Mouse (Mus musculus): ENCODE measurements around the gene Psmd7. TPM values are rescaled to one million over a fixed set of nuclear protein-coding genes. Genes with fewer than 3 reads are reported as not detected.

Gene Psmd7
- total and polyA plus RNA-seq, 3 experiments: 186 to 403 (median 205) TPM

GRCm38 (mm10) chr8:107577640-107578039 lies 10.6 kb downstream of the Psmd7 start (continued):
- TF ChIP-seq JUND (IDR thresholded peaks at IDR 0.05; ENCODE audit: low read depth, low read length) (0 out of 2 replicates have a peak, but pooled peaks have one; percentile 16), KAT2A (conservative IDR thresholded peaks at IDR 0.05; ENCODE audit: low read depth, low read length) (no peak; the same call in 1 of the 2 replicates), TBP (IDR thresholded peaks at IDR 0.05; ENCODE audit: low read depth, low read length) (0 out of 2 replicates have a peak, but pooled peaks have one; percentile 32), MYC (IDR thresholded peaks at IDR 0.05; ENCODE audit: low read depth, low read length) (0 out of 2 replicates have a peak, but pooled peaks have one; percentile 38), ZNF384 (IDR thresholded peaks at IDR 0.05; ENCODE audit: low read depth, low read length) (no peak)

- H3K9me3 ChIP-seq (replicated peaks; ENCODE audit: insufficient read depth, low read length): no peaks in the 10 kb centered on the region
- peaks cover 8 to 14% of the 10 kb centered on the region in 2 experiments for H3K36me3 ChIP-seq (ENCODE audit: control insufficient read depth in 1 of 2, insufficient read depth in 2 of 2, low read length in 2 of 2)
- H3K4me1 ChIP-seq (ENCODE audit: control insufficient read depth in 1 of 2, insufficient read depth in 2 of 2, low read length in 2 of 2): peaks cover 8 to 19% of the 10 kb centered on the region in 2 experiments; a peak in 3 of 4 replicates
- peak; percentile 83 for TF ChIP-seq RAD21 (IDR thresholded peaks at IDR 0.05; ENCODE audit: low read depth, low read length)
- TF ChIP-seq MAZ (IDR thresholded peaks at IDR 0.05; ENCODE audit: low read depth, low read length): no peak
- TF ChIP-seq ELF1 (IDR thresholded peaks at IDR 0.05; ENCODE audit: low read depth, low read length): 0 out of 2 replicates have a peak, but pooled peaks have one; percentile 8
- 0 out of 2 replicates have a peak, but pooled peaks have one; percentile 35 for TF ChIP-seq SIN3A (IDR thresholded peaks at IDR 0.05; ENCODE audit: low read length)
- no peak for TF ChIP-seq NRF1 (IDR thresholded peaks at IDR 0.05; ENCODE audit: insufficient read depth, low read depth, low read length, poor library complexity, severe bottlenecking)
- no peak for TF ChIP-seq TCF12 (IDR thresholded peaks at IDR 0.05; ENCODE audit: low read depth, low read length)
- no peak for TF ChIP-seq TBP (IDR thresholded peaks at IDR 0.05; ENCODE audit: low read depth, low read length)
- peak; percentile 70 to 90 (median 83) for TF ChIP-seq CTCF (IDR thresholded peaks at IDR 0.05 in 2 of 3, conservative IDR thresholded peaks at IDR 0.05 in 1 of 3; ENCODE audit: control insufficient read depth in 1 of 3, insufficient read depth in 1 of 3, low read depth in 2 of 3, low read length in 3 of 3, poor library complexity in 1 of 3, severe bottlenecking in 1 of 3)
- TF ChIP-seq HCFC1 (IDR thresholded peaks at IDR 0.05; ENCODE audit: low read depth, low read length): peak; percentile 16; the same call in 1 of the 2 replicates
- peak; percentile 64 for TF ChIP-seq ZC3H11A (IDR thresholded peaks at IDR 0.05; ENCODE audit: low read depth, low read length)
- no peak for TF ChIP-seq MYC (IDR thresholded peaks at IDR 0.05; ENCODE audit: low read depth, low read length)
- TF ChIP-seq UBTF (IDR thresholded peaks at IDR 0.05; ENCODE audit: borderline replicate concordance, insufficient read depth, low read depth, low read length): no peak
- TF ChIP-seq GATA1 (IDR thresholded peaks at IDR 0.05; ENCODE audit: low read depth, low read length): 0 out of 2 replicates have a peak, but pooled peaks have one; percentile 49
- TF ChIP-seq SMC3 (IDR thresholded peaks at IDR 0.05; ENCODE audit: low read depth, low read length): peak; percentile 74
- TF ChIP-seq POLR2AphosphoS5 (IDR thresholded peaks at IDR 0.05; ENCODE audit: borderline replicate concordance, low read depth, low read length): no peak
- H3K79me2 ChIP-seq (ENCODE audit: control insufficient read depth, insufficient read depth, low read length, poor library complexity): no peaks in the 10 kb centered on the region
- peak overlapping the region; percentile 5 to 25; a peak in 2 of 4 replicates for H3K4me3 ChIP-seq (ENCODE audit: control insufficient read depth in 1 of 2, insufficient read depth in 1 of 2, low read depth in 2 of 2, low read length in 2 of 2)
- DNase-seq (ENCODE audit: low read depth, low spot score): peak; percentile 91
- no peaks in the 10 kb centered on the region for H3K27me3 ChIP-seq (ENCODE audit: control insufficient read depth in 1 of 2, insufficient read depth in 2 of 2, low read length in 2 of 2)
- H3K9ac ChIP-seq (ENCODE audit: control insufficient read depth, low read depth, low read length, poor library complexity, severe bottlenecking): peak overlapping the region; percentile 28; the same call in 1 of the 2 replicates
- peak overlapping the region; percentile 74 for H3K27ac ChIP-seq (ENCODE audit: control insufficient read depth, low read depth, low read length)
These were observed 11.6 kb downstream of the Psmd7 start for GRCm38 (mm10) chr8:107576702-107577101.
